8 mouse cellular contexts compared by ENCODE assay signal in genomic region chr17:8095653-8096052, GRCm38 (mm10). TPM values are rescaled to one million over a fixed set of nuclear protein-coding genes. Genes with fewer than 3 reads are reported as not detected.
"Had no signal": no experiment of that assay in that cellular context is flagged by ENCODE, and none has a peak within 500 bp of the region (broad histone marks: within the 10 kb centered on the region; RNA-seq: fewer than 3 reads in every experiment).

No protein-coding gene starts in this region.

RNA-seq across cellular contexts. Expression of gene Gm49673, which starts 51.9 kb away (rescaled TPM):
- polyA plus RNA-seq: intestine, embryonic 16.5 days; liver, embryonic 13.5 days; liver, embryonic 16.5 days; lung, embryonic 16.5 days; macrophage; midbrain, embryonic 16.5 days; myocyte; stomach, postnatal 0 days had no signal
